Mouse (Mus musculus) ES-E14 (cell line): ENCODE measurements around the gene Grb10. TPM values are rescaled to one million over a fixed set of nuclear protein-coding genes. Genes with fewer than 3 reads are reported as not detected.

Experiments
- DNase-seq: peaks from one replicate; pipeline ENCODE4 v3.0.0-alpha.2; 2013; ENCODE audit warnings: low read depth, low spot score
- H3K27ac ChIP-seq: 2 replicates; pipeline ENCODE4 v1.5.1; 2012; ENCODE audit warnings: low read depth, mild to moderate bottlenecking, low read length, moderate library complexity, mixed read lengths; ENCODE audit not compliant: poor library complexity, insufficient read depth, severe bottlenecking
- H3K36me3 ChIP-seq: 2 replicates; pipeline ENCODE4 v1.6.1; 2012; ENCODE audit warnings: mild to moderate bottlenecking, low read length, moderate library complexity, mixed read lengths; ENCODE audit not compliant: control insufficient read depth, poor library complexity, insufficient read depth, severe bottlenecking
- H3K4me1 ChIP-seq, 2 experiments: fragments of 150-350 bp in 1 of 2; sonication (generic) in 1 of 2; 2 replicates each; pipeline ENCODE4 v1.6.1; 2012; ENCODE audit warnings: low read length in 2 of 2, mild to moderate bottlenecking in 1 of 2, mixed read lengths in 1 of 2; ENCODE audit not compliant: control insufficient read depth in 2 of 2, insufficient read depth in 2 of 2, poor library complexity in 1 of 2
- H3K4me3 ChIP-seq, 2 experiments: fragments of 150-350 bp in 1 of 2; sonication (generic) in 1 of 2; 2 replicates each; pipeline ENCODE4 v1.5.1; 2012; ENCODE audit warnings: low read length in 2 of 2, low read depth in 1 of 2, mild to moderate bottlenecking in 1 of 2, mixed read lengths in 1 of 2; ENCODE audit not compliant: insufficient read depth in 1 of 2, poor library complexity in 1 of 2, severe bottlenecking in 1 of 2
- H3K9ac ChIP-seq: 2 replicates; pipeline ENCODE4 v1.6.1; 2012; ENCODE audit warnings: low read depth, mild to moderate bottlenecking, low read length, mixed read lengths; ENCODE audit not compliant: poor library complexity, insufficient read depth, severe bottlenecking
- H3K9me3 ChIP-seq: fragments of 150-350 bp; sonication (generic); 2 replicates; pipeline ENCODE4 v1.6.1; 2012; ENCODE audit warnings: low read depth, mild to moderate bottlenecking, low read length; ENCODE audit not compliant: control insufficient read depth, insufficient read depth
- CHD2 ChIP-seq: IDR thresholded peaks from 2 replicates; pipeline ENCODE4 v1.6.1; 2014; ENCODE audit warnings: mild to moderate bottlenecking, low read depth, low read length, inconsistent platforms
- HCFC1 ChIP-seq: IDR thresholded peaks from 2 replicates; pipeline ENCODE4 v1.6.1; 2012; ENCODE audit warnings: low read length, inconsistent platforms, borderline replicate concordance; ENCODE audit not compliant: insufficient read depth
- MAFK ChIP-seq: IDR thresholded peaks from 2 replicates; pipeline ENCODE4 v1.6.1; 2014; ENCODE audit warnings: mild to moderate bottlenecking, low read depth, low read length, inconsistent platforms; ENCODE audit not compliant: insufficient read depth
- ZC3H11A ChIP-seq: IDR thresholded peaks from 2 replicates; pipeline ENCODE4 v1.6.1; 2012; ENCODE audit warnings: low read depth, mild to moderate bottlenecking, inconsistent platforms, low read length, borderline replicate concordance
- ZNF384 ChIP-seq: IDR thresholded peaks from 2 replicates; pipeline ENCODE4 v1.6.1; 2012; ENCODE audit warnings: low read depth, low read length, inconsistent platforms
- in situ Hi-C, 2 experiments: fragments of 600-800 bp; cut with MboI; formaldehyde crosslinking; loops; one replicate each; pipeline ENCODE4 v1.15.1; 2025; ENCODE audit warnings: low sequenced_read_pairs in 2 of 2, inconsistent platforms in 1 of 2; ENCODE audit not compliant: unreplicated experiment in 2 of 2
- total RNA-seq: library from RNA; depleted of rRNA; stranded (reverse); fragments of 300-350 nt; gene quantifications from 2 replicates; pipeline ENCODE4 v1.2.3, GENCODE M21; 2012

The Grb10 gene
- total RNA-seq, 1 experiment: 33.4 TPM

DNA sequence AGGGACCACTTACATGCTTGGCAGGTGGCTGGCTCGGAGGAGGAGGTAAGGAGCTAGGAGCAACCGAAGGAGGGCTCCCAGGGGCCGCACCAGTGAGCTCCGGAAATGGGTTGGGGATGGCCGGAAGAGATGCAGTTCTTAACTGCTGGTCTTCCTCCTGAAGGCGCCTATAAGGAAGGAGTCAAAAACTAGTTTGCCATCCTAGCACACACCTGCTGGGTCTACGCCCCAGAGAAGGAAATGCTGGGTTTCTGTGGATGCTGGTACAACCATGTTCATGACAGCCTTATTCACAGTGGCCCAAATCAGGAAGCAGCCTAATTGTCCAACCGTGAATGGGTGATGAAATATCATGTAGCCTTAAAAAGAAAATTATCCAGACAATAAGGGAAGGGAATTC is 71.0 kb downstream of the Grb10 start:
- DNase-seq: no peak

DNA sequence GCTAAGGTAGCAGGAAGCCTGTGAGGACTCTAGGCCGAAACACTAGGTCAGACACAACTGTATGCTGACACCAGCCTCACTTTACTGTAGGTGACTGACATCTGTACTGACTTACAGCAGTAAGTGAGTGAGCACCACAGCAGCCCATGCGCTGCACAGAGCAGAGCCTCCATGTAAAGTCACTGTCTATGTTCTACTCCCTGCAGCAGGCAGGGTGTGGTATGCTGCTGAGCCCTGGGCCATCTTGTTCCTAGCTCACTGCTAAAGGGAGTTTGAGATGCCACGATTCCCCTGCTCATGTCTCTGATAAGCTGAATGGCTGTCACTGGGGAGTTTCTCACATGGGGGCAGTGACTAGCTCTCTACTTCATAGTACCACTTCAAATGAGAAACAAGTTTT is 72.3 kb downstream of the Grb10 start:
- H3K27ac ChIP-seq: no peak overlapping the region
- H3K4me3 ChIP-seq: no peak overlapping the region
- no peak for DNase-seq
- peaks cover 0 to 7% of the 10 kb centered on the region in 2 experiments; a peak in 2 of 4 replicates for H3K4me1 ChIP-seq
- H3K9ac ChIP-seq: no peak overlapping the region
- no peak for TF ChIP-seq CHD2
- no peak for TF ChIP-seq ZNF384
- no peak for TF ChIP-seq ZC3H11A
- TF ChIP-seq HCFC1: no peak
- no peak for TF ChIP-seq MAFK
- no peaks in the 10 kb centered on the region; the same call in 1 of the 2 replicates for H3K9me3 ChIP-seq
- no peaks in the 10 kb centered on the region; the same call in 1 of the 2 replicates for H3K36me3 ChIP-seq
- in situ Hi-C loops: no loop called here

More for the DNA sequence above, 71.0 kb downstream of the Grb10 start:
- H3K4me1 ChIP-seq: peaks cover 0 to 7% of the 10 kb centered on the region in 2 experiments; a peak in 2 of 4 replicates
- in situ Hi-C loops: no loop called here
- H3K9ac ChIP-seq: no peak overlapping the region
- TF ChIP-seq MAFK (no peak), CHD2 (no peak), ZC3H11A (no peak), HCFC1 (no peak), ZNF384 (no peak)
- H3K4me3 ChIP-seq: no peak overlapping the region
- no peaks in the 10 kb centered on the region; the same call in 1 of the 2 replicates for H3K36me3 ChIP-seq
- H3K27ac ChIP-seq: no peak overlapping the region
- no peaks in the 10 kb centered on the region; the same call in 1 of the 2 replicates for H3K9me3 ChIP-seq

DNA sequence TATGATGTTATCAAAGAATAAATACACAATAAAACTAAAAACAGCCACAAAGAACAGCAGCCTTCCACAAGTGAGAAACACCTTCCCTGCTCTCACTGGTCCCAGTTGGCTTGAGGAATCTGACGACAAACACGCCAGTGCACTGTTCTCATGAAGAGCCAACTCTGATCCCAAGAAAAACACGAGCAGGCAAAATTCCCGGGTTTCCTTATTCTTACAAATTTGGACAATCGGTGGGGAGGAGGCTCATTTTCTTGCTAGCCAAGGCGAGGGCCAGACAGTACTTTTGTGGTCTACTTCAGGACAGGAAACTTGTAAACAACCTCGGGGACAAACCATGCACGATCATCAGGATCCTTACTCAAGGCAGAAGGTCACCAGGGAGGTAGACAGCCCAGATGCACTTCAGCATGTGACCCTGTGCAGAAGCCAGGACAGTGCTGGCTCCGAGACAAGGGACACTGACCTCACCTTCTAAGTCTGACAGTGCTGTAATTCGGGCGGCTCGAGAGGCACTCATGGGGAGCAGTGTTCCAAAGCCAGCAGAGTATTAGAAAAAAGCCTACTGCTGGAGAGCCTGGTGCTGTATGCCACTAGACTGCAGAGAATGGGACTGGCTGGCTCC is 72.9 kb downstream of the Grb10 start:
- H3K36me3 ChIP-seq: no peaks in the 10 kb centered on the region; the same call in 1 of the 2 replicates
- H3K27ac ChIP-seq: no peak overlapping the region
- in situ Hi-C loops: no loop called here
- TF ChIP-seq CHD2 (no peak), ZC3H11A (no peak), ZNF384 (no peak), MAFK (no peak), HCFC1 (no peak)
- H3K9me3 ChIP-seq: no peaks in the 10 kb centered on the region
- H3K4me3 ChIP-seq: 0 out of 4 replicates have a peak overlapping the region, but pooled peaks of 1 of the 2 experiments have one; percentile 6
- peaks cover 0 to 7% of the 10 kb centered on the region in 2 experiments; a peak in 2 of 4 replicates for H3K4me1 ChIP-seq
- DNase-seq: no peak
- H3K9ac ChIP-seq: no peak overlapping the region

DNA sequence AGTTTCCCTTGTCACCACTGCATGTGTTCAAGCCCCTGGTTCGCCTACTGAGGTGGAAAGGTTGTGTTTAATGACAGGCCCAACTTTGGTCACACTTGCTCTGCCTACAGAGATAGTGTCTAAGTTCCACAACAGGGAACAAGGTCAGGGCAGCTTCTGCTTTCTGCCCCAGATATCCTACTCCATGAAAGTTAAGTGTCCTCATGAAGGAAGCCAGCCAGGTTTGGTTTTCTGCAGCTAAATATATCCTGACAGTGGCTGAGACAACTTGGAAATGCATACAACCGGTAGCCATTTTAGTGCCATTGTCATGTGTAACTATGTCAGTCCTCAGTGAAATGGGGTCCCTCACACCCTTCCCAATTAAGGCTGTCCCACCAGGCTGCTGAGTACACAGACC is 73.8 kb downstream of the Grb10 start:
- Histone ChIP-seq H3K9me3 (no peaks in the 10 kb centered on the region), H3K36me3 (no peaks in the 10 kb centered on the region; the same call in 1 of the 2 replicates), H3K27ac (no peak overlapping the region), H3K9ac (no peak overlapping the region), H3K4me3 (no peak overlapping the region), H3K4me1 (peaks cover 0 to 7% of the 10 kb centered on the region in 2 experiments; a peak in 2 of 4 replicates)
- TF ChIP-seq ZC3H11A (no peak), MAFK (no peak), CHD2 (no peak), HCFC1 (no peak), ZNF384 (no peak)
- DNase-seq: no peak
- in situ Hi-C loops: no loop called here
